Comparison of ENCODE assay signal across 14 mouse cellular contexts in the genomic region with DNA sequence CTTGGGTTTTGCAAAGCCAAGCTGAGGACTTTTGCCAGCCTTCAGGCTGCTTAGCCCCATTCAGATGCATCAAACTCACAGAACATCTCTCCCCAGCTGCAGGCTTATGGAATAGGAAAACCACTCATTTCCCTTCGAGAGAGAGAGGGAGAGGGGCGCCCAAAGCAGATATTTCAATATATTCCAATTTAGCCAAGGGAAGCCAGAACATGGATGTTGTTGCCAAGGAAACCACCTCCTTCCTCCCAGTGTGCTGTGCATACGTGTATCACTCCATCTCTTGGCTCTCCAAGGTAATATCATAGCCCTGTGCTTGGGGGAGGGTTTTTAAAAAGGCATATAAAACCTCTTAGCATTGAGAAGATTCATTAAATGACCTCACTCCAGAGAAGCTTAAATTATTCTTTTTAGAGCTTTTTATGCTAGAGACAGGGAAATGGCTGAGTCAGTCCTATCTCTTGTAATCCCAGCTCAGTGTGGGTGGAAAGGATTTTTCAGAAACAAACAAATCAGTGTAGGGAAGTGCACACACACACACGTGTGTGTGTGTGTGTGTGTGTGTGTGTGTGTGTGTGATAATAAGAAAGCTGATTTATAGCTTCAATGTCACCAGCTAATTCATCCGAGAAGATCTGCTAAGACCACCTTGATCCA.
A peak's percentile ranks its signal among the peaks of the same experiment; 100 is the strongest.
DNase-seq lines count a peak whose midpoint lies in the region; ATAC-seq and TF ChIP-seq lines count a peak whose summit lies in the region.
"Had no signal": no experiment of that assay in that cellular context is flagged by ENCODE, and none has a peak within 500 bp of the region (broad histone marks: within the 10 kb centered on the region; RNA-seq: fewer than 3 reads in every experiment).

No protein-coding gene starts in this region.

- no peak overlapping the region for H3K4me3 ChIP-seq in forebrain, embryonic 13.5 days
- no peak overlapping the region for H3K4me3 ChIP-seq in forebrain, embryonic 10.5 days
- no peak overlapping the region for H3K4me3 ChIP-seq in midbrain, embryonic 13.5 days (replicated peaks)
- no peak overlapping the region for H3K4me3 ChIP-seq in midbrain, embryonic 10.5 days
- no peak overlapping the region for H3K4me3 ChIP-seq in hindbrain, postnatal 0 days (ENCODE audit: low read length)
- H3K4me3 ChIP-seq: liver, embryonic 12.5 days had no signal

- DNase-seq in forebrain, embryonic 10.5 days (ENCODE audit: extremely low spot score, low spot score): no peak
- no peak for DNase-seq in midbrain, embryonic 10.5 days (ENCODE audit: low spot score)
- peak; percentile 65 for DNase-seq in hindbrain, postnatal 0 days (ENCODE audit: low spot score)
- peak; percentile 43 for DNase-seq in telencephalon, adult 2 months (ENCODE audit: low read depth, low spot score)
- DNase-seq in embryo, embryonic 11 days: no peak
- DNase-seq in urinary bladder, postnatal 14 days (ENCODE audit: low spot score): no peak
- DNase-seq: cerebellum, adult 8-10 months; gastrocnemius, postnatal 10 days; kidney, postnatal 36 days; lung, postnatal 10 days had no signal

- no peaks in the 10 kb centered on the region for H3K36me3 ChIP-seq in forebrain, embryonic 13.5 days (ENCODE audit: poor library complexity, severe bottlenecking)
- no peaks in the 10 kb centered on the region for H3K36me3 ChIP-seq in forebrain, embryonic 10.5 days (replicated peaks)
- no peaks in the 10 kb centered on the region for H3K36me3 ChIP-seq in midbrain, embryonic 13.5 days
- no peaks in the 10 kb centered on the region for H3K36me3 ChIP-seq in midbrain, embryonic 10.5 days
- no peaks in the 10 kb centered on the region for H3K36me3 ChIP-seq in hindbrain, postnatal 0 days (ENCODE audit: insufficient read depth, low read length)
- H3K36me3 ChIP-seq: liver, embryonic 12.5 days had no signal

- H3K9ac ChIP-seq in forebrain, embryonic 13.5 days: no peak overlapping the region
- H3K9ac ChIP-seq in midbrain, embryonic 13.5 days (replicated peaks): no peak overlapping the region
- no peak overlapping the region for H3K9ac ChIP-seq in hindbrain, postnatal 0 days (replicated peaks; ENCODE audit: low read length)
- H3K9ac ChIP-seq: liver, embryonic 12.5 days had no signal

- no peaks in the 10 kb centered on the region for H3K9me3 ChIP-seq in forebrain, embryonic 13.5 days (replicated peaks)
- no peaks in the 10 kb centered on the region for H3K9me3 ChIP-seq in forebrain, embryonic 10.5 days
- no peaks in the 10 kb centered on the region for H3K9me3 ChIP-seq in midbrain, embryonic 13.5 days
- no peaks in the 10 kb centered on the region for H3K9me3 ChIP-seq in midbrain, embryonic 10.5 days (replicated peaks)
- no peaks in the 10 kb centered on the region for H3K9me3 ChIP-seq in hindbrain, postnatal 0 days (ENCODE audit: low read length)
- H3K9me3 ChIP-seq: liver, embryonic 12.5 days had no signal

- no peak for TF ChIP-seq CTCF in hindbrain, postnatal 0 days (IDR thresholded peaks at IDR 0.05; ENCODE audit: low read depth)

- H3K4me1 ChIP-seq in forebrain, embryonic 13.5 days: no peaks in the 10 kb centered on the region
- no peaks in the 10 kb centered on the region; the same call in 1 of the 2 replicates for H3K4me1 ChIP-seq in forebrain, embryonic 10.5 days
- H3K4me1 ChIP-seq in midbrain, embryonic 13.5 days (replicated peaks): peaks cover 8% of the 10 kb centered on the region; the same call in 1 of the 2 replicates
- no peaks in the 10 kb centered on the region for H3K4me1 ChIP-seq in midbrain, embryonic 10.5 days
- H3K4me1 ChIP-seq in hindbrain, postnatal 0 days (ENCODE audit: insufficient read depth, low read length): no peaks in the 10 kb centered on the region
- H3K4me1 ChIP-seq: liver, embryonic 12.5 days had no signal

- ATAC-seq in forebrain, embryonic 13.5 days: no peak
- ATAC-seq in midbrain, embryonic 13.5 days: peak; percentile 81
- ATAC-seq in hindbrain, postnatal 0 days: peak; percentile 78; the same call in 1 of the 2 replicates
- ATAC-seq: intestine, postnatal 0 days; liver, embryonic 12.5 days had no signal

- H3K4me2 ChIP-seq in forebrain, embryonic 13.5 days: no peak overlapping the region
- H3K4me2 ChIP-seq in midbrain, embryonic 13.5 days (replicated peaks): no peak overlapping the region
- no peak overlapping the region for H3K4me2 ChIP-seq in hindbrain, postnatal 0 days (ENCODE audit: low read depth, low read length)
- H3K4me2 ChIP-seq: liver, embryonic 12.5 days had no signal

- 68% methylated on average over 5 of the region's 5 CpGs for WGBS in forebrain, embryonic 13.5 days
- 78% methylated on average over 5 of the region's 5 CpGs for WGBS in forebrain, embryonic 10.5 days
- 48% methylated on average over 5 of the region's 5 CpGs for WGBS in midbrain, embryonic 13.5 days
- 78% methylated on average over 5 of the region's 5 CpGs for WGBS in midbrain, embryonic 10.5 days
- 47% methylated on average over 5 of the region's 5 CpGs for WGBS in hindbrain, postnatal 0 days

- H3K27me3 ChIP-seq in forebrain, embryonic 13.5 days: no peaks in the 10 kb centered on the region
- H3K27me3 ChIP-seq in forebrain, embryonic 10.5 days (ENCODE audit: poor library complexity, severe bottlenecking): no peaks in the 10 kb centered on the region
- H3K27me3 ChIP-seq in midbrain, embryonic 13.5 days: no peaks in the 10 kb centered on the region
- H3K27me3 ChIP-seq in midbrain, embryonic 10.5 days (ENCODE audit: low read depth, poor library complexity, severe bottlenecking): no peaks in the 10 kb centered on the region
- H3K27me3 ChIP-seq in hindbrain, postnatal 0 days (ENCODE audit: insufficient read depth, low read length): no peaks in the 10 kb centered on the region
- H3K27me3 ChIP-seq: liver, embryonic 12.5 days had no signal

- H3K27ac ChIP-seq in forebrain, embryonic 13.5 days: peak overlapping the region; percentile 44
- H3K27ac ChIP-seq in forebrain, embryonic 10.5 days: no peak overlapping the region
- peak overlapping the region; percentile 74 for H3K27ac ChIP-seq in midbrain, embryonic 13.5 days
- no peak overlapping the region for H3K27ac ChIP-seq in midbrain, embryonic 10.5 days (replicated peaks)
- peak overlapping the region; percentile 43; the same call in 1 of the 2 replicates for H3K27ac ChIP-seq in hindbrain, postnatal 0 days
- H3K27ac ChIP-seq: liver, embryonic 12.5 days had no signal

Comparison
In these comparisons a context has a peak if more than half of its experiments do, and no peak if none do; other contexts are left out.
1. H3K27ac ChIP-seq: peak in forebrain, embryonic 13.5 days (single experiment), midbrain, embryonic 13.5 days (single experiment) and hindbrain, postnatal 0 days (single experiment); none in forebrain, embryonic 10.5 days (single experiment) and midbrain, embryonic 10.5 days (single experiment).
2. DNase-seq: peak in hindbrain, postnatal 0 days (single experiment) and telencephalon, adult 2 months (single experiment); none in forebrain, embryonic 10.5 days (single experiment), midbrain, embryonic 10.5 days (single experiment), embryo, embryonic 11 days (single experiment) and urinary bladder, postnatal 14 days (single experiment).